Mouse (Mus musculus) limb, embryonic 12.5 days (tissue): ENCODE data around the gene Tnnt2. TPM values are rescaled to one million over a fixed set of nuclear protein-coding genes. Genes with fewer than 3 reads are reported as not detected.
A peak's percentile ranks its signal among the peaks of the same experiment; 100 is the strongest.

Source experiments
- ATAC-seq: fragments of 200-750 bp; cut with Nextera tagmentation; 2 replicates; pipeline ENCODE4 v1.8.0; 2017; ENCODE audit warnings: low read depth, moderate TSS enrichment; ENCODE audit not compliant: insufficient number of reproducible peaks, insufficient read depth, low FRiP score, low TSS enrichment
- H3K27ac ChIP-seq: fragments of 300-500 bp; sonication (generic); 2 replicates; pipeline ENCODE4 v1.5.1; 2016; ENCODE audit warnings: mild to moderate bottlenecking, moderate library complexity
- H3K27me3 ChIP-seq: fragments of 300-500 bp; sonication (generic); 2 replicates; pipeline ENCODE4 v1.6.1; 2016; ENCODE audit warnings: mild to moderate bottlenecking, moderate library complexity
- H3K36me3 ChIP-seq: fragments of 300-500 bp; sonication (generic); 2 replicates; pipeline ENCODE4 v1.6.1; 2016; ENCODE audit warnings: mild to moderate bottlenecking, moderate library complexity
- H3K4me1 ChIP-seq: fragments of 300-500 bp; sonication (generic); replicated peaks from 2 replicates; pipeline ENCODE4 v1.6.1; 2016
- H3K4me2 ChIP-seq: fragments of 300-500 bp; sonication (generic); 2 replicates; pipeline ENCODE4 v1.6.1; 2016; ENCODE audit warnings: mild to moderate bottlenecking, moderate library complexity
- H3K4me3 ChIP-seq: fragments of 300-500 bp; sonication (generic); replicated peaks from 2 replicates; pipeline ENCODE4 v1.5.1; 2016; ENCODE audit warnings: mild to moderate bottlenecking
- H3K9ac ChIP-seq: fragments of 300-500 bp; sonication (generic); replicated peaks from 2 replicates; pipeline ENCODE4 v1.6.1; 2016; ENCODE audit warnings: mild to moderate bottlenecking, moderate library complexity
- H3K9me3 ChIP-seq: fragments of 300-500 bp; sonication (generic); 2 replicates; pipeline ENCODE4 v1.6.1; 2016; ENCODE audit warnings: mild to moderate bottlenecking, moderate library complexity
- WGBS: fragments of 180-500 bp; shearing (Covaris S2); methylation state at CpG from one replicate; pipeline ENCODE4 v1.1.7; 2016; 5-methylcytosine and 5-hydroxymethylcytosine counted together
- polyA plus RNA-seq: library from polyadenylated mRNA; unstranded; fragments of >200 nt; fragmentation: Nextera tagmentation; extraction: Ambion mirVana; gene quantifications from 2 replicates; pipeline ENCODE4 v1.2.1, GENCODE M21; 2016

Tnnt2 gene
- polyA plus RNA-seq, 1 experiment from 2014 or later, result 36.0 TPM

DNA sequence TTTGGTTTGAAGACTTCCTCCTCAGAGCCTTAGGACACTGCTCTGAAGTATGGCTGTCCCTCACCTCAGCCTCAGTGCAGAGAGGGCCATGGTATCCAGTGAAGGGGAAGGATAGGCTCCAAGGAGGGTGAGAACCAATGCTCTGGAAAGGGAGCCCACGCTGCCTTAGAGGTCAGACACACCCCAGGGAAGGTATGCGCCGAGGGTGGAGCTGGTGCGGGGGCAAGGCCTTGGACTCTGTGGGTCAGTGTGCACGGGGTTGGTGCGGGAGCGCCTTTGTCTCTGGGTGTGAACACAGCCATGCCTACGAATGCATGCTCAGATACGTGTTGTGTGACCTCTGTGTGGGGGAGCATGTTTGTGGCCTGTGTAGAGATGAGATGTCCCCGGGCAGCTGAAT, 16.1 kb upstream of the Tnnt2 start:
- ATAC-seq, result no peak
- 0 out of 2 replicates have a peak overlapping the region, but pooled peaks have one; percentile 6 for H3K4me2 ChIP-seq
- no peaks in the 10 kb centered on the region for H3K36me3 ChIP-seq
- peaks cover 12% of the 10 kb centered on the region; the same call in 1 of the 2 replicates for H3K4me1 ChIP-seq
- H3K27me3 ChIP-seq, result peaks cover 71% of the 10 kb centered on the region
- H3K27ac ChIP-seq, result no peak overlapping the region
- 82% methylated on average over 10 of the region's 10 CpGs for WGBS
- H3K9me3 ChIP-seq, result no peaks in the 10 kb centered on the region
- H3K9ac ChIP-seq, result no peak overlapping the region
- H3K4me3 ChIP-seq, result no peak overlapping the region

GRCm38 (mm10) chr1:135820736-135821364, 15.3 kb upstream of the Tnnt2 start:
- ATAC-seq, result no peak
- H3K27ac ChIP-seq, result no peak overlapping the region
- 81% methylated on average over 16 of the region's 16 CpGs for WGBS

GRCm38 (mm10) chr1:135821780-135822179, 14.4 kb upstream of the Tnnt2 start:
- Histone ChIP-seq H3K4me2 (no peak overlapping the region), H3K4me3 (no peak overlapping the region), H3K36me3 (no peaks in the 10 kb centered on the region), H3K27me3 (peaks cover 60% of the 10 kb centered on the region), H3K27ac (no peak overlapping the region), H3K4me1 (peaks cover 12% of the 10 kb centered on the region; the same call in 1 of the 2 replicates), H3K9me3 (no peaks in the 10 kb centered on the region), H3K9ac (no peak overlapping the region)
- WGBS, result 85% methylated on average over 7 of the region's 7 CpGs
- ATAC-seq, result no peak

More at GRCm38 (mm10) chr1:135820736-135821364, 15.3 kb upstream of the Tnnt2 start:
- H3K9ac ChIP-seq, result no peak overlapping the region
- H3K4me3 ChIP-seq, result no peak overlapping the region
- no peaks in the 10 kb centered on the region for H3K9me3 ChIP-seq
- peaks cover 69% of the 10 kb centered on the region for H3K27me3 ChIP-seq
- H3K4me1 ChIP-seq, result peaks cover 12% of the 10 kb centered on the region; the same call in 1 of the 2 replicates
- H3K4me2 ChIP-seq, result no peak overlapping the region
- no peaks in the 10 kb centered on the region for H3K36me3 ChIP-seq

DNA sequence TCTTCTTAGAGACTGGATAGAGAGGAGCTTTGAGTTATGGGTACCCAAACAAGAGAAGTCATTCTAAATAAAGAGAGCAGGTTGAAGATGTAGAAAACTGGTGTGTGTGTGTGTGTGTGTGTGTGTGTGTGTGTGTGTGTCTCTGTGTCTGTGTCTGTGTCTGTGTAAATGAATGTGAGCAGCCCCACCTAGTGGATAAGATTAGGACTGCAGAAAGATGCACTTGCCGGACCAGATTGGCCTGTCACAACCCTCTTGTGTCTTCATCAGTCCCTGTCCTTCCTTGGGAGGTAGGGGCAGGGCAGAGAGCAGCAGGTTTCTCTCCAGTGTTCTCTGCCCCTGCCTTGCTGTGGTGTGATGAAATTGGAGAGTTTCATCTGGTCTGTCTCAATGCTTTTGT, 7.2 kb upstream of the Tnnt2 start:
- no peak for ATAC-seq
- H3K27ac ChIP-seq, result no peak overlapping the region
- H3K4me3 ChIP-seq, result no peak overlapping the region
- H3K4me2 ChIP-seq, result no peak overlapping the region
- H3K27me3 ChIP-seq, result no peaks in the 10 kb centered on the region; the same call in 1 of the 2 replicates
- H3K9ac ChIP-seq, result no peak overlapping the region
- H3K4me1 ChIP-seq, result no peaks in the 10 kb centered on the region
- no peaks in the 10 kb centered on the region for H3K36me3 ChIP-seq
- WGBS, result 6% methylated on average over 1 of the region's 1 CpGs
- no peaks in the 10 kb centered on the region for H3K9me3 ChIP-seq

GRCm38 (mm10) chr1:135834206-135834859, 1.8 kb upstream of the Tnnt2 start:
- Histone ChIP-seq H3K36me3 (no peaks in the 10 kb centered on the region), H3K9ac (no peak overlapping the region), H3K27me3 (no peaks in the 10 kb centered on the region), H3K4me1 (peaks cover 25% of the 10 kb centered on the region), H3K9me3 (no peaks in the 10 kb centered on the region), H3K4me3 (no peak overlapping the region), H3K27ac (no peak overlapping the region), H3K4me2 (no peak overlapping the region)
- 59% methylated on average over 6 of the region's 6 CpGs for WGBS
- no peak for ATAC-seq

GRCm38 (mm10) chr1:135834983-135835382, 1.2 kb upstream of the Tnnt2 start:
- H3K36me3 ChIP-seq, result no peaks in the 10 kb centered on the region
- H3K4me2 ChIP-seq, result no peak overlapping the region
- no peaks in the 10 kb centered on the region for H3K9me3 ChIP-seq
- ATAC-seq, result no peak
- 0 out of 2 replicates have a peak overlapping the region, but pooled peaks have one; percentile 35 for H3K27ac ChIP-seq
- H3K4me1 ChIP-seq, result peaks cover 25% of the 10 kb centered on the region
- H3K27me3 ChIP-seq, result no peaks in the 10 kb centered on the region
- no peak overlapping the region for H3K4me3 ChIP-seq
- no peak overlapping the region for H3K9ac ChIP-seq
- 74% methylated on average over 8 of the region's 8 CpGs for WGBS

GRCm38 (mm10) chr1:135838626-135839025, 2.5 kb downstream of the Tnnt2 start:
- Histone ChIP-seq H3K4me2 (no peak overlapping the region), H3K27ac (no peak overlapping the region), H3K36me3 (no peaks in the 10 kb centered on the region), H3K9me3 (no peaks in the 10 kb centered on the region), H3K4me3 (no peak overlapping the region), H3K4me1 (peaks cover 32% of the 10 kb centered on the region), H3K27me3 (no peaks in the 10 kb centered on the region), H3K9ac (no peak overlapping the region)
- 74% methylated on average over 4 of the region's 4 CpGs for WGBS
- no peak for ATAC-seq

- no peak overlapping the region for H3K9ac ChIP-seq
- ATAC-seq, result no peak
- peaks cover 32% of the 10 kb centered on the region for H3K4me1 ChIP-seq
- 90% methylated on average over 6 of the region's 6 CpGs for WGBS
- H3K36me3 ChIP-seq, result no peaks in the 10 kb centered on the region
- no peak overlapping the region for H3K4me2 ChIP-seq
- no peaks in the 10 kb centered on the region for H3K9me3 ChIP-seq
- no peak overlapping the region for H3K4me3 ChIP-seq
- no peak overlapping the region for H3K27ac ChIP-seq
- no peaks in the 10 kb centered on the region for H3K27me3 ChIP-seq
These were observed 2.9 kb downstream of the Tnnt2 start for GRCm38 (mm10) chr1:135839065-135839464.

- no peak for ATAC-seq
- no peak overlapping the region for H3K4me3 ChIP-seq
- H3K4me2 ChIP-seq, result no peak overlapping the region
- no peaks in the 10 kb centered on the region for H3K27me3 ChIP-seq
- H3K4me1 ChIP-seq, result peaks cover 21% of the 10 kb centered on the region
- H3K36me3 ChIP-seq, result no peaks in the 10 kb centered on the region
- WGBS, result 66% methylated on average over 15 of the region's 15 CpGs
- no peaks in the 10 kb centered on the region for H3K9me3 ChIP-seq
- H3K9ac ChIP-seq, result no peak overlapping the region
- no peak overlapping the region for H3K27ac ChIP-seq
These were observed 4.7 kb downstream of the Tnnt2 start for GRCm38 (mm10) chr1:135840675-135841395.

- 92% methylated on average over 10 of the region's 10 CpGs for WGBS
- no peak overlapping the region for H3K4me2 ChIP-seq
- H3K9me3 ChIP-seq, result no peaks in the 10 kb centered on the region
- H3K27me3 ChIP-seq, result no peaks in the 10 kb centered on the region
- no peak overlapping the region for H3K4me3 ChIP-seq
- no peak overlapping the region for H3K27ac ChIP-seq
- H3K9ac ChIP-seq, result no peak overlapping the region
- no peak for ATAC-seq
- H3K4me1 ChIP-seq, result peaks cover 6% of the 10 kb centered on the region; the same call in 1 of the 2 replicates
- no peaks in the 10 kb centered on the region for H3K36me3 ChIP-seq
These were observed 7.5 kb downstream of the Tnnt2 start for GRCm38 (mm10) chr1:135843519-135844262.

DNA sequence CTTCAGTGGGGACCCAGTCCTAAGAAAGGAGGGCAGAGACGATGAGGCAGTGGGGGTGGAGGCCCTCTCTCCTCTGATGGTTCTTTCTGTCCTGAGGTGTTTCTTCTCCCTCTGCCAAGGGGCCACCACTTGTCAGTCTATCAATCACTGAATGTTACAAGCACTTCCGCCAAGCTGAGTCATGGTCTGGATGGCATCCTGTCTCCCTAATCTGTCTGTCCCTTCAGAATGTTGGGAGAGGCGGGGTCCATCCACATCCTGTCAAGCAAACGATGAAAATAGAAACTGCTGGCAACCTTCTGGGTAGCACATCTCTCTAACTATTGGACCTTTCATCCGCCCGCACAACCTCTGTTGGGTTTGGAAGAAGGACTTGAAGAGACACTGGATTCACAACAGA, 8.3 kb downstream of the Tnnt2 start:
- Histone ChIP-seq H3K9me3 (no peaks in the 10 kb centered on the region), H3K4me1 (peaks cover 6% of the 10 kb centered on the region; the same call in 1 of the 2 replicates), H3K4me2 (no peak overlapping the region), H3K27ac (no peak overlapping the region), H3K27me3 (no peaks in the 10 kb centered on the region), H3K9ac (no peak overlapping the region), H3K36me3 (no peaks in the 10 kb centered on the region), H3K4me3 (no peak overlapping the region)
- no peak for ATAC-seq
- 71% methylated on average over 6 of the region's 6 CpGs for WGBS
